29 mouse cellular contexts compared by ENCODE assay signal in genomic region chr5:18323534-18323933, GRCm38 (mm10). TPM values are rescaled to one million over a fixed set of nuclear protein-coding genes. Genes with fewer than 3 reads are reported as not detected.
DNase-seq lines count a peak whose midpoint lies in the region; ATAC-seq and TF ChIP-seq lines count a peak whose summit lies in the region.
"Had no signal": no experiment of that assay in that cellular context is flagged by ENCODE, and none has a peak within 500 bp of the region (broad histone marks: within the 10 kb centered on the region; RNA-seq: fewer than 3 reads in every experiment).

No protein-coding gene starts in this region.

- TF ChIP-seq CTCF in intestine, postnatal 0 days (IDR thresholded peaks at IDR 0.05; ENCODE audit: low read depth), result no peak
- no peak for TF ChIP-seq CTCF in midbrain, postnatal 0 days (IDR thresholded peaks at IDR 0.05)
- TF ChIP-seq CTCF in brain, embryonic 14.5 days (IDR thresholded peaks at IDR 0.05; ENCODE audit: borderline replicate concordance, extremely low read depth, insufficient read depth, insufficient read length), result no peak

- 88% methylated on average over 9 of the region's 9 CpGs for WGBS in intestine, embryonic 15.5 days
- WGBS in intestine, postnatal 0 days, result 83% methylated on average over 9 of the region's 9 CpGs
- 60% methylated on average over 9 of the region's 9 CpGs for WGBS in midbrain, embryonic 12.5 days
- 62% methylated on average over 9 of the region's 9 CpGs for WGBS in midbrain, postnatal 0 days

- 0 out of 2 replicates have a peak, but pooled peaks have one; percentile 17 for ATAC-seq in intestine, embryonic 15.5 days
- no peak for ATAC-seq in intestine, postnatal 0 days
- ATAC-seq in midbrain, embryonic 12.5 days (ENCODE audit: low FRiP score, low read depth), result peak; percentile 64
- no peak for ATAC-seq in midbrain, postnatal 0 days (ENCODE audit: low FRiP score)
- ATAC-seq: activated CD4-positive, CD25-positive, alpha-beta regulatory T cell, adult 4 months; CD4-positive, CD25-positive, alpha-beta regulatory T cell, adult 4 months; forebrain, embryonic 14.5 days; Patski had no signal

- H3K27me3 ChIP-seq in intestine, embryonic 15.5 days (replicated peaks), result no peaks in the 10 kb centered on the region
- H3K27me3 ChIP-seq in intestine, postnatal 0 days (replicated peaks; ENCODE audit: control insufficient read depth, insufficient read depth, low read length), result no peaks in the 10 kb centered on the region
- H3K27me3 ChIP-seq in midbrain, embryonic 12.5 days, result no peaks in the 10 kb centered on the region
- H3K27me3 ChIP-seq in midbrain, postnatal 0 days (ENCODE audit: insufficient read depth, low read length), result no peaks in the 10 kb centered on the region
- H3K27me3 ChIP-seq: CH12.LX; embryonic facial prominence, embryonic 13.5 days; embryonic facial prominence, embryonic 15.5 days; forebrain, embryonic 12.5 days; Patski had no signal

- no peaks in the 10 kb centered on the region for H3K4me1 ChIP-seq in intestine, embryonic 15.5 days (replicated peaks)
- H3K4me1 ChIP-seq in intestine, postnatal 0 days (replicated peaks; ENCODE audit: control insufficient read depth, insufficient read depth, low read length), result no peaks in the 10 kb centered on the region
- H3K4me1 ChIP-seq in midbrain, embryonic 12.5 days, result 0 out of 2 replicates have a peak, but pooled peaks cover 4% of the 10 kb centered on the region
- 0 out of 2 replicates have a peak, but pooled peaks cover 2% of the 10 kb centered on the region for H3K4me1 ChIP-seq in midbrain, postnatal 0 days (ENCODE audit: insufficient read depth, low read length)
- H3K4me1 ChIP-seq: embryonic facial prominence, embryonic 13.5 days; embryonic facial prominence, embryonic 15.5 days; forebrain, embryonic 10.5 days; forebrain, embryonic 12.5 days had no signal

- H3K9ac ChIP-seq in intestine, embryonic 15.5 days, result no peak overlapping the region
- no peak overlapping the region for H3K9ac ChIP-seq in intestine, postnatal 0 days (ENCODE audit: low read depth, low read length)
- H3K9ac ChIP-seq in midbrain, embryonic 12.5 days (replicated peaks), result no peak overlapping the region
- H3K9ac ChIP-seq in midbrain, postnatal 0 days (replicated peaks; ENCODE audit: low read length, poor library complexity, severe bottlenecking), result no peak overlapping the region
- H3K9ac ChIP-seq: embryonic facial prominence, embryonic 13.5 days; embryonic facial prominence, embryonic 15.5 days; forebrain, embryonic 12.5 days had no signal

- DNase-seq in midbrain, postnatal 0 days (ENCODE audit: low spot score), result no peak
- peak; percentile 47 for DNase-seq in retina, embryonic 14.5 days (ENCODE audit: low spot score)
- no peak for DNase-seq in retina, postnatal 1 day
- DNase-seq in brain, embryonic 14.5 days (ENCODE audit: low read depth), result peak; percentile 21
- DNase-seq: adrenal gland, adult 8-10 months; adrenal gland, postnatal 14 days; adrenal gland, postnatal 36 days; B cell, adult 2 months; cerebellum, adult 11 months; cerebellum, adult 18-20 months; cerebellum, adult 8-10 months; cerebellum, adult 9-11 months; cerebellum, postnatal 14 days; cerebellum, postnatal 36 days; embryo, embryonic 11 days had no signal

- no peaks in the 10 kb centered on the region for H3K36me3 ChIP-seq in intestine, embryonic 15.5 days
- no peaks in the 10 kb centered on the region for H3K36me3 ChIP-seq in intestine, postnatal 0 days (ENCODE audit: control insufficient read depth, insufficient read depth)
- no peaks in the 10 kb centered on the region for H3K36me3 ChIP-seq in midbrain, embryonic 12.5 days
- no peaks in the 10 kb centered on the region for H3K36me3 ChIP-seq in midbrain, postnatal 0 days (ENCODE audit: insufficient read depth, low read length)
- H3K36me3 ChIP-seq: embryonic facial prominence, embryonic 13.5 days; embryonic facial prominence, embryonic 15.5 days; forebrain, embryonic 10.5 days; forebrain, embryonic 12.5 days; G1E had no signal

- no peak overlapping the region for H3K4me3 ChIP-seq in intestine, embryonic 15.5 days (replicated peaks)
- H3K4me3 ChIP-seq in intestine, postnatal 0 days (ENCODE audit: low read depth, low read length), result no peak overlapping the region
- H3K4me3 ChIP-seq in midbrain, embryonic 12.5 days, result no peak overlapping the region
- no peak overlapping the region for H3K4me3 ChIP-seq in midbrain, postnatal 0 days (ENCODE audit: low read depth, low read length)
- H3K4me3 ChIP-seq: embryonic facial prominence, embryonic 13.5 days; embryonic facial prominence, embryonic 15.5 days; erythroblast, embryonic 14.5 days; forebrain, embryonic 10.5 days; forebrain, embryonic 12.5 days had no signal

- H3K27ac ChIP-seq in intestine, embryonic 15.5 days, result no peak overlapping the region
- no peak overlapping the region for H3K27ac ChIP-seq in intestine, postnatal 0 days (ENCODE audit: low read depth, low read length)
- 0 out of 2 replicates have a peak overlapping the region, but pooled peaks have one; percentile 25 for H3K27ac ChIP-seq in midbrain, embryonic 12.5 days (replicated peaks)
- H3K27ac ChIP-seq in midbrain, postnatal 0 days (ENCODE audit: low read depth, low read length), result no peak overlapping the region
- H3K27ac ChIP-seq: embryonic facial prominence, embryonic 13.5 days; embryonic facial prominence, embryonic 15.5 days; forebrain, embryonic 10.5 days; forebrain, embryonic 12.5 days had no signal

- no peak for TF ChIP-seq POLR2A in brain, embryonic 14.5 days (IDR thresholded peaks at IDR 0.05; ENCODE audit: borderline replicate concordance, extremely low read depth, insufficient read depth, insufficient read length, poor library complexity, severe bottlenecking)

- no peak overlapping the region for H3K4me2 ChIP-seq in intestine, embryonic 15.5 days (replicated peaks)
- no peak overlapping the region for H3K4me2 ChIP-seq in intestine, postnatal 0 days (replicated peaks; ENCODE audit: low read depth)
- H3K4me2 ChIP-seq in midbrain, embryonic 12.5 days (replicated peaks), result no peak overlapping the region
- H3K4me2 ChIP-seq in midbrain, postnatal 0 days (ENCODE audit: low read depth, low read length, poor library complexity, severe bottlenecking), result no peak overlapping the region
- H3K4me2 ChIP-seq: embryonic facial prominence, embryonic 13.5 days; embryonic facial prominence, embryonic 15.5 days; forebrain, embryonic 12.5 days had no signal

- H3K9me3 ChIP-seq in intestine, embryonic 15.5 days, result no peaks in the 10 kb centered on the region
- H3K9me3 ChIP-seq in intestine, postnatal 0 days (ENCODE audit: control insufficient read depth), result no peaks in the 10 kb centered on the region
- H3K9me3 ChIP-seq in midbrain, embryonic 12.5 days, result no peaks in the 10 kb centered on the region
- H3K9me3 ChIP-seq in midbrain, postnatal 0 days (ENCODE audit: low read length), result no peaks in the 10 kb centered on the region
- H3K9me3 ChIP-seq: embryonic facial prominence, embryonic 13.5 days; embryonic facial prominence, embryonic 15.5 days; forebrain, embryonic 10.5 days; G1E had no signal

RNA-seq across cellular contexts. Expression of gene Gnai1, which starts 36.6 kb away (rescaled TPM):
- 24.7 and 26.9 TPM in 2 replicates for polyA plus RNA-seq in intestine, embryonic 15.5 days (2015; fragmentation: Nextera tagmentation; extraction: Ambion mirVana)
- polyA plus RNA-seq in intestine, postnatal 0 days (2015; fragmentation: Nextera tagmentation; extraction: Ambion mirVana), result 8.8 and 9.2 TPM in 2 replicates
- 29.5 and 29.6 TPM in 2 replicates for polyA plus RNA-seq in midbrain, embryonic 12.5 days (2016; fragmentation: Nextera tagmentation; extraction: Ambion mirVana)
- total RNA-seq in midbrain, postnatal 0 days (2014; rRNA removed), result 83.1 and 109 TPM in 2 replicates
- 118 and 125 TPM in 2 replicates for polyA plus RNA-seq in midbrain, postnatal 0 days (2015; fragmentation: Nextera tagmentation; extraction: Ambion mirVana)
- polyA plus RNA-seq in brain, embryonic 14.5 days (2012; rRNA removed), result 35.4 and 43.4 TPM in 2 replicates
- total RNA-seq: CH12.LX had no signal
- polyA plus RNA-seq: activated CD4-positive, CD25-positive, alpha-beta regulatory T cell, adult 4 months; erythroblast, embryonic 14.5 days; G1E had no signal

Comparison
In these comparisons a context has a peak if more than half of its experiments do, and no peak if none do; other contexts are left out.
1. ATAC-seq: peak in intestine, embryonic 15.5 days (single experiment) and midbrain, embryonic 12.5 days (single experiment); none in intestine, postnatal 0 days (single experiment) and midbrain, postnatal 0 days (single experiment).
2. DNase-seq: peak in retina, embryonic 14.5 days (single experiment) and brain, embryonic 14.5 days (single experiment); none in midbrain, postnatal 0 days (single experiment) and retina, postnatal 1 day (single experiment).